Mouse (Mus musculus): ENCODE data around the gene Nup188.
A peak's percentile ranks its signal among the peaks of the same experiment; 100 is the strongest.

Nup188 gene

GRCm38 (mm10) chr2:30342544-30342943 is 56.3 kb downstream of the Nup188 start:
- Histone ChIP-seq H3K27me3 (ENCODE audit: insufficient read depth, low read length) (no peaks in the 10 kb centered on the region), H3K36me3 (ENCODE audit: insufficient read depth, low read length) (peaks cover 100% of the 10 kb centered on the region), H3K4me3 (replicated peaks; ENCODE audit: low read length) (no peak overlapping the region), H3K4me1 (replicated peaks; ENCODE audit: low read depth, low read length) (peaks cover 18% of the 10 kb centered on the region), H3K9me3 (ENCODE audit: low read length) (no peaks in the 10 kb centered on the region)
- TF ChIP-seq NANOG (IDR thresholded peaks at IDR 0.05; ENCODE audit: borderline replicate concordance, low read length) (no peak), POU5F1 (IDR thresholded peaks at IDR 0.05; ENCODE audit: borderline replicate concordance, low read length) (no peak), CTCF (conservative IDR thresholded peaks at IDR 0.05; ENCODE audit: low read length) (no peak)

GRCm38 (mm10) chr2:30343601-30344137 is 57.5 kb downstream of the Nup188 start:
- H3K4me3 ChIP-seq (replicated peaks; ENCODE audit: low read length): no peak overlapping the region
- no peaks in the 10 kb centered on the region for H3K27me3 ChIP-seq (ENCODE audit: insufficient read depth, low read length)
- TF ChIP-seq NANOG (IDR thresholded peaks at IDR 0.05; ENCODE audit: borderline replicate concordance, low read length) (no peak), CTCF (conservative IDR thresholded peaks at IDR 0.05; ENCODE audit: low read length) (no peak), POU5F1 (IDR thresholded peaks at IDR 0.05; ENCODE audit: borderline replicate concordance, low read length) (no peak)
- peaks cover 20% of the 10 kb centered on the region for H3K4me1 ChIP-seq (replicated peaks; ENCODE audit: low read depth, low read length)
- H3K36me3 ChIP-seq (ENCODE audit: insufficient read depth, low read length): peaks cover 100% of the 10 kb centered on the region
- no peaks in the 10 kb centered on the region for H3K9me3 ChIP-seq (ENCODE audit: low read length)

GRCm38 (mm10) chr2:30345971-30346676 is 59.9 kb downstream of the Nup188 start:
- TF ChIP-seq POU5F1 (IDR thresholded peaks at IDR 0.05; ENCODE audit: borderline replicate concordance, low read length): no peak
- TF ChIP-seq CTCF (conservative IDR thresholded peaks at IDR 0.05; ENCODE audit: low read length): no peak
- TF ChIP-seq NANOG (IDR thresholded peaks at IDR 0.05; ENCODE audit: borderline replicate concordance, low read length): no peak

GRCm38 (mm10) chr2:30349196-30349595 is 63.0 kb downstream of the Nup188 start:
- peak overlapping the region; percentile 20; the same call in 1 of the 2 replicates for H3K4me3 ChIP-seq (replicated peaks; ENCODE audit: low read length)
- peaks cover 91% of the 10 kb centered on the region for H3K36me3 ChIP-seq (ENCODE audit: insufficient read depth, low read length)
- no peaks in the 10 kb centered on the region for H3K27me3 ChIP-seq (ENCODE audit: insufficient read depth, low read length)
- TF ChIP-seq NANOG (IDR thresholded peaks at IDR 0.05; ENCODE audit: borderline replicate concordance, low read length) (no peak), CTCF (conservative IDR thresholded peaks at IDR 0.05; ENCODE audit: low read length) (no peak), POU5F1 (IDR thresholded peaks at IDR 0.05; ENCODE audit: borderline replicate concordance, low read length) (no peak)
- no peaks in the 10 kb centered on the region for H3K9me3 ChIP-seq (ENCODE audit: low read length)
- H3K4me1 ChIP-seq (replicated peaks; ENCODE audit: low read depth, low read length): peaks cover 44% of the 10 kb centered on the region

More at GRCm38 (mm10) chr2:30345971-30346676, 59.9 kb downstream of the Nup188 start:
- Histone ChIP-seq H3K9me3 (ENCODE audit: low read length) (no peaks in the 10 kb centered on the region), H3K4me1 (replicated peaks; ENCODE audit: low read depth, low read length) (peaks cover 43% of the 10 kb centered on the region), H3K27me3 (ENCODE audit: insufficient read depth, low read length) (no peaks in the 10 kb centered on the region), H3K36me3 (ENCODE audit: insufficient read depth, low read length) (peaks cover 100% of the 10 kb centered on the region), H3K4me3 (replicated peaks; ENCODE audit: low read length) (no peak overlapping the region)

GRCm38 (mm10) chr2:30351149-30351548 is 65.0 kb downstream of the Nup188 start:
- Histone ChIP-seq H3K4me1 (replicated peaks; ENCODE audit: low read depth, low read length) (peaks cover 62% of the 10 kb centered on the region), H3K36me3 (ENCODE audit: insufficient read depth, low read length) (peaks cover 88% of the 10 kb centered on the region), H3K4me3 (replicated peaks; ENCODE audit: low read length) (no peak overlapping the region), H3K9me3 (ENCODE audit: low read length) (no peaks in the 10 kb centered on the region), H3K27me3 (ENCODE audit: insufficient read depth, low read length) (no peaks in the 10 kb centered on the region)
- TF ChIP-seq CTCF (conservative IDR thresholded peaks at IDR 0.05; ENCODE audit: low read length) (peak; percentile 44), POU5F1 (IDR thresholded peaks at IDR 0.05; ENCODE audit: borderline replicate concordance, low read length) (no peak)

GRCm38 (mm10) chr2:30355861-30356260 is 69.7 kb downstream of the Nup188 start:
- Histone ChIP-seq H3K36me3 (ENCODE audit: insufficient read depth, low read length) (peaks cover 49% of the 10 kb centered on the region), H3K9me3 (ENCODE audit: low read length) (no peaks in the 10 kb centered on the region), H3K27me3 (ENCODE audit: insufficient read depth, low read length) (no peaks in the 10 kb centered on the region), H3K4me3 (replicated peaks; ENCODE audit: low read length) (no peak overlapping the region), H3K4me1 (replicated peaks; ENCODE audit: low read depth, low read length) (peaks cover 61% of the 10 kb centered on the region)
- no peak for TF ChIP-seq NANOG (IDR thresholded peaks at IDR 0.05; ENCODE audit: borderline replicate concordance, low read length)
- TF ChIP-seq POU5F1 (IDR thresholded peaks at IDR 0.05; ENCODE audit: borderline replicate concordance, low read length): no peak
- TF ChIP-seq CTCF (conservative IDR thresholded peaks at IDR 0.05; ENCODE audit: low read length): no peak

GRCm38 (mm10) chr2:30356266-30356665 is 70.1 kb downstream of the Nup188 start:
- TF ChIP-seq CTCF (conservative IDR thresholded peaks at IDR 0.05; ENCODE audit: low read length) (no peak), NANOG (IDR thresholded peaks at IDR 0.05; ENCODE audit: borderline replicate concordance, low read length) (no peak), POU5F1 (IDR thresholded peaks at IDR 0.05; ENCODE audit: borderline replicate concordance, low read length) (no peak)
- Histone ChIP-seq H3K27me3 (ENCODE audit: insufficient read depth, low read length) (no peaks in the 10 kb centered on the region), H3K36me3 (ENCODE audit: insufficient read depth, low read length) (peaks cover 45% of the 10 kb centered on the region), H3K4me1 (replicated peaks; ENCODE audit: low read depth, low read length) (peaks cover 58% of the 10 kb centered on the region), H3K9me3 (ENCODE audit: low read length) (no peaks in the 10 kb centered on the region), H3K4me3 (replicated peaks; ENCODE audit: low read length) (0 out of 2 replicates have a peak overlapping the region, but pooled peaks have one; percentile 1)

GRCm38 (mm10) chr2:30356906-30357305 is 70.7 kb downstream of the Nup188 start:
- H3K9me3 ChIP-seq (ENCODE audit: low read length): no peaks in the 10 kb centered on the region
- H3K4me1 ChIP-seq (replicated peaks; ENCODE audit: low read depth, low read length): peaks cover 58% of the 10 kb centered on the region
- H3K4me3 ChIP-seq (replicated peaks; ENCODE audit: low read length): no peak overlapping the region
- H3K27me3 ChIP-seq (ENCODE audit: insufficient read depth, low read length): no peaks in the 10 kb centered on the region
- peaks cover 45% of the 10 kb centered on the region for H3K36me3 ChIP-seq (ENCODE audit: insufficient read depth, low read length)
- TF ChIP-seq CTCF (conservative IDR thresholded peaks at IDR 0.05; ENCODE audit: low read length) (no peak), POU5F1 (IDR thresholded peaks at IDR 0.05; ENCODE audit: borderline replicate concordance, low read length) (no peak), NANOG (IDR thresholded peaks at IDR 0.05; ENCODE audit: borderline replicate concordance, low read length) (no peak)

Measured in E14TG2a.4 (cell line).